Mouse (Mus musculus) embryonic facial prominence, embryonic 10.5 days (tissue): ENCODE data around the gene Zmym6. TPM values are rescaled to one million over a fixed set of nuclear protein-coding genes. Genes with fewer than 3 reads are reported as not detected.

Experiments used
- DNase-seq: peaks from one replicate; pipeline ENCODE4 v3.0.0-alpha.2; 2017; ENCODE audit warnings: low spot score
- H3K27ac ChIP-seq: fragments of 300-500 bp; sonication (generic); replicated peaks from 2 replicates; pipeline ENCODE4 v1.5.1; 2016; ENCODE audit warnings: mild to moderate bottlenecking
- H3K27me3 ChIP-seq: fragments of 300-500 bp; sonication (generic); replicated peaks from 2 replicates; pipeline ENCODE4 v1.6.1; 2016; ENCODE audit warnings: low read depth, mild to moderate bottlenecking; ENCODE audit not compliant: poor library complexity, severe bottlenecking
- H3K36me3 ChIP-seq: fragments of 300-500 bp; sonication (generic); replicated peaks from 2 replicates; pipeline ENCODE4 v1.6.1; 2016; ENCODE audit warnings: mild to moderate bottlenecking, moderate library complexity
- H3K4me1 ChIP-seq: fragments of 300-500 bp; sonication (generic); 2 replicates; pipeline ENCODE4 v1.6.1; 2016
- H3K4me3 ChIP-seq: fragments of 300-500 bp; sonication (generic); 2 replicates; pipeline ENCODE4 v1.5.1; 2016; ENCODE audit warnings: mild to moderate bottlenecking, moderate library complexity
- H3K9me3 ChIP-seq: fragments of 300-500 bp; sonication (generic); 2 replicates; pipeline ENCODE4 v1.6.1; 2016; ENCODE audit warnings: mild to moderate bottlenecking
- WGBS: fragments of 180-500 bp; shearing (Covaris S2); methylation state at CpG from one replicate; pipeline ENCODE4 v1.1.7; 2016; 5-methylcytosine and 5-hydroxymethylcytosine counted together
- polyA plus RNA-seq: library from polyadenylated mRNA; unstranded; fragments of >200 nt; fragmentation: Nextera tagmentation; extraction: Ambion mirVana; gene quantifications from 2 replicates; pipeline ENCODE4 v1.2.1, GENCODE M21; 2016

The Zmym6 gene
- polyA plus RNA-seq, 1 experiment from 2014 or later = 25.5 TPM

GRCm38 (mm10) chr4:127171341-127171905, 94.2 kb downstream of the Zmym6 start:
- no peak for DNase-seq
- 48% methylated on average over 4 of the region's 4 CpGs for WGBS
- Histone ChIP-seq H3K9me3 (no peaks in the 10 kb centered on the region), H3K27ac (no peak overlapping the region), H3K4me3 (no peak overlapping the region), H3K27me3 (peaks cover 70% of the 10 kb centered on the region), H3K4me1 (peaks cover 22% of the 10 kb centered on the region), H3K36me3 (no peaks in the 10 kb centered on the region)

- DNase-seq = no peak
- Histone ChIP-seq H3K9me3 (no peaks in the 10 kb centered on the region), H3K4me1 (peaks cover 22% of the 10 kb centered on the region), H3K27ac (no peak overlapping the region), H3K27me3 (peaks cover 65% of the 10 kb centered on the region), H3K36me3 (no peaks in the 10 kb centered on the region), H3K4me3 (no peak overlapping the region)
- WGBS = 23% methylated on average over 7 of the region's 7 CpGs
Measured at GRCm38 (mm10) chr4:127172119-127172518, 94.9 kb downstream of the Zmym6 start.

GRCm38 (mm10) chr4:127172614-127173013, 95.4 kb downstream of the Zmym6 start:
- no peak for DNase-seq
- Histone ChIP-seq H3K4me1 (peaks cover 22% of the 10 kb centered on the region), H3K4me3 (no peak overlapping the region), H3K27me3 (peaks cover 62% of the 10 kb centered on the region), H3K9me3 (no peaks in the 10 kb centered on the region), H3K36me3 (no peaks in the 10 kb centered on the region), H3K27ac (no peak overlapping the region)
- 68% methylated on average over 4 of the region's 4 CpGs for WGBS

GRCm38 (mm10) chr4:127173461-127173860, 96.3 kb downstream of the Zmym6 start:
- no peaks in the 10 kb centered on the region for H3K9me3 ChIP-seq
- H3K4me1 ChIP-seq = peaks cover 15% of the 10 kb centered on the region
- H3K27me3 ChIP-seq = peaks cover 62% of the 10 kb centered on the region
- H3K4me3 ChIP-seq = no peak overlapping the region
- WGBS = 1% methylated on average over 8 of the region's 8 CpGs
- H3K27ac ChIP-seq = no peak overlapping the region
- no peaks in the 10 kb centered on the region for H3K36me3 ChIP-seq
- peak; percentile 81 for DNase-seq

Other genes with a start within 250 kb of the Zmym6 start
- gene Zmym4, start 109.2 kb upstream of the Zmym6 start, polyA plus RNA-seq = 28.0 and 29.0 TPM in 2 replicates
- gene Sfpq, start 56.1 kb upstream of the Zmym6 start, polyA plus RNA-seq = 111 and 120 TPM in 2 replicates
- gene Zmym1, start 16.2 kb upstream of the Zmym6 start, polyA plus RNA-seq = 35.9 and 37.1 TPM in 2 replicates
- gene Tmem35b, start 46.3 kb downstream of the Zmym6 start, polyA plus RNA-seq = 11.9 and 12.1 TPM in 2 replicates
- 0.83 and 0.98 TPM in 2 replicates for gene Dlgap3, start 91.8 kb downstream of the Zmym6 start, polyA plus RNA-seq
- gene Smim12, start 166.4 kb downstream of the Zmym6 start, polyA plus RNA-seq = 73.7 and 80.0 TPM in 2 replicates
- gene Gja4, start 236.7 kb downstream of the Zmym6 start, polyA plus RNA-seq = 10.8 and 12.5 TPM in 2 replicates